Mouse (Mus musculus) lung, adult 18-20 months (tissue): ENCODE results near the gene Gm5483.
"Not testable (repeated sequence)": the region's sequence is repeated elsewhere in the genome, so short reads cannot be mapped to it uniquely, and the experiment has no call there.

Experiments
- DNase-seq, 2 experiments: peaks; one replicate each; pipeline ENCODE4 v3.0.0; 2022; ENCODE audit warnings: mixed read lengths in 2 of 2

The Gm5483 gene

DNA sequence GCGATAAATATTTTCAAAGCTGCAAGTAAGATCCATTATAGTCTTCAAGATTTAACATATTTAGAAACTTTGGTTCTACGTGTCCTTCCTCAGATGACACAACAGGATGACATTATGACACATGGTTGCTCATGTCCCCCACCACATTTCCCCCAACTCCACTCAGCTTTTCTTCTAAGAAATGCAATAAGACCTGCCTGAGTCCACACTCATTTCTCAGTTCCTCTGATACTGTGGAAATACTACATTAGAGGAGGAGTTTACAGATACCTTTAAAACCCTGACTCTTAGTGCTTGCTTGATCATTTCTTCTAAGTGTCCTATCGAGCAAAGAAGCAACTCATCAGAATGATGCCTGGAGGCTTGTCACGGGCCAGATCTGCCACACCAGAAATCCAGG lies at the start of gene Gm5483:
Gene Gm5483 (plus strand): TSS at position 301 of the 400 bp plus-strand sequence.
- DNase-seq: not testable (repeated sequence)

DNA sequence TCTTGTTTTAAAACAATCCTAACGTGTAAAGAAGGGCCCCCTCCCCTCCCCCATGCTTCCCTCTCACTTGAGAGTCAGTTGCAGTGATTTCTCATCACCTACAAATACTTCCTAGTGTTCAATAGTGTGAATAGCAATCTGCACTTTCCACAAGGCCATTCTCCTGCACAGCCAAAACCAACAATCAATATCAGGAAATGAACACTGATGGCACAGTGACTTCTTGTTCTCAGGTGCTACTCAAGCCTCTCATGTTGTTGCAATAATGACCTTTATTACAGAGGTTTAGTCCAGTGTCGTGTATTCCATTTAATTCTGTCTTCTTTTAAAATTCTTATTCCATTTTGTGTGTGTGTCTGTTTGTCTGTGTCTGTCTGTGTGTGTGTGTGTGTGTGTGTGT lies 45.8 kb upstream of the Gm5483 start:
- no peak for DNase-seq

GRCm38 (mm10) chr16:36156402-36156975 lies 27.5 kb upstream of the Gm5483 start, which contains the start of gene Stfa2l1:
Gene Stfa2l1, plus strand, starts transcription at chr16:36156811.
- DNase-seq: no peak

DNA sequence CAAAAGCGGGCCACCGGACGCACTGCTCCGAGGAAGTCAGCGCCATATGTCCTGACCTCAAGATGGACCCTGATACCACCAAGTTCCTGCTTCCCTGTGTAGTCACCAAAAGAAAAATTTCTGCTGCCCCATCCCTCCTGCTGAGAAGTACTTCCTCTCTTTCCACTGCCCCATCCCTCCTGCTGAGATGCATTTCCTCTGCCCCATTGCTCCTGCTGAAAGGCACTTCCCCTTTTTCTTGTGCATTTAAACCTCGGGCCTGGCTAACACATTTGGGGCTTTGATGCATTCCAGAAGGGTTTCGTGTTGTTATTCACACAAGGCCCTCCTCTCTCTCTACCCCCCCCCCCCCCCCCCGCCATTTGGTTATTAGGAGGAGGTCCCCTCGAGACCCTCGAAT lies 16.2 kb upstream of the Gm5483 start:
- DNase-seq: not testable (repeated sequence)

- DNase-seq: no peak
These were observed 7.9 kb upstream of the Gm5483 start for GRCm38 (mm10) chr16:36176108-36176507.

DNA sequence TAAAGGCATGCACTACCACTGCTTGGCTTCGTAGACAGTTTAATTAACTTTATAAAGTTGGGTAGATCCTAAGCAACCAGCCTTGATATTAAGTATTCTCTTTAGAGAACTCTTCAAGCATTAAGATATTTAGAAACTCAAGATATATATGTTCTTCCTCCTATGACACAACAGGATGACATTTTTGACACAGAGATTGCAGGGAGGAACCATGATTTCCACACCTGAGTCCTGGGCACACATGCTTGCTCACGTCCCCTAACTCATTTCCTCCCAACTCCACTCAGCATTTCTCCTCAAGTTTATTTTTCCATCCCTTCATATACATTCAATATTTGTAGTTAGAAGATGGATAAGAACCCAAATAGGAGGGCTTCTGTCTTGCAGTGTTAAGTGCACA lies 4.1 kb upstream of the Gm5483 start:
- DNase-seq: no peak

- no peak for DNase-seq
These were observed 15.2 kb downstream of the Gm5483 start for GRCm38 (mm10) chr16:36199226-36199625.

DNA sequence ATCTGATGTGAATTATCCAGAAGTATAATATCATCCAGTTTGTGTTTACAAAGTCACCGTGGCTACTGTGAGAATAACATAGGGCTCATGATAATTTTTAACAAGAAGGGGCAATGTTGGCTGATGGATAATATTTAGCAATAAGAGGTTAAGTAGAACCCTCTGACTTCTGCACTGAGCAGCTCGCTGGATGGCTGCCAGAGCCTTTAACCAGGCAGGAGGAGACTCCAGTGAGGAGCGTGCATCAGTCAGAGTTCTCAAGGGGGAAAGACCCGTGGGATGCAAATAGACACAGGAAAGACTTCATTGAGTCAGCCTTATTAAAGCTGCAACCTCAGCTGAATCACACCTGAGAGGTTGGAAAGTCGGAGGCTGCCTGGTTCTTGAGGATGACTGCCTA lies 19.8 kb downstream of the Gm5483 start:
- DNase-seq: no peak

- not testable (repeated sequence) for DNase-seq
These were observed 21.7 kb downstream of the Gm5483 start for GRCm38 (mm10) chr16:36205684-36206083.

DNA sequence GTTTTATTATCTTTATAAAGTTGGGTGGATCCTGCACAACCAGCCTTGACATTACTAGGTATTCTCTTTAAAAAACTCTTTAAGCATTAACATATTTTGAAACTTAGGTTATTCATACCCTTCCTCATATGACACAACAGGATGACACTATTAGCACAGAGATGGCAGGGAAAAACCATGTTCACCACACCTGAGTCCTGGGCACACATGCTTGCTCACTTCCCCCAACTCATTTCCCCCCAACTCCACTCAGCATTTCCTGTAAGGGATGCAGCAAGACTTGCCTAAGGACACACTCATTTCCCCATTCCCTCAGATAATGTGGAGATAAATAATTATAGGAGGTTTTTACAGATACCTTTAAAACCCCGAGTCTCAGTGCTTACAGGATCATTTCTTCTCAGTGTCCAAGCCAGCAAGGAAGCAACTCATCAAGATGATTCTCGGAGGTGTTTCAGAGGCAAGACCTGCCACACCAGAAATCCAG lies 26.0 kb downstream of the Gm5483 start, which contains the start of gene Gm5416:
Gene Gm5416 (plus strand): TSS at position 437 of the 487 bp plus-strand sequence.
- no peak for DNase-seq

- DNase-seq: not testable (repeated sequence)
These were observed 37.2 kb downstream of the Gm5483 start, which contains the start of gene 2010005H15Rik for GRCm38 (mm10) chr16:36221168-36221567. Gene 2010005H15Rik, plus strand, starts transcription at chr16:36221468.
